Mouse (Mus musculus) hindbrain, embryonic 16.5 days (tissue): ENCODE measurements around the gene Scai. TPM values are rescaled to one million over a fixed set of nuclear protein-coding genes. Genes with fewer than 3 reads are reported as not detected.

ENCODE experiments used
- ATAC-seq: fragments of 200-750 bp; cut with Nextera tagmentation; 2 replicates; pipeline ENCODE4 v1.8.0; 2017; ENCODE audit warnings: moderate TSS enrichment, moderate library complexity
- H3K27ac ChIP-seq: fragments of 300-500 bp; sonication (generic); 2 replicates; pipeline ENCODE4 v1.5.1; 2014; ENCODE audit warnings: low read depth, mild to moderate bottlenecking, control low read depth, low read length, moderate library complexity
- H3K27me3 ChIP-seq: fragments of 300-500 bp; sonication (generic); replicated peaks from 2 replicates; pipeline ENCODE4 v1.6.1; 2014; ENCODE audit warnings: low read length; ENCODE audit not compliant: control insufficient read depth, insufficient read depth
- H3K36me3 ChIP-seq: fragments of 300-500 bp; sonication (generic); 2 replicates; pipeline ENCODE4 v1.6.1; 2014; ENCODE audit warnings: mild to moderate bottlenecking, low read length, moderate library complexity, mixed read lengths; ENCODE audit not compliant: control insufficient read depth, insufficient read depth
- H3K4me1 ChIP-seq: fragments of 300-500 bp; sonication (generic); 2 replicates; pipeline ENCODE4 v1.6.1; 2014; ENCODE audit warnings: low read depth, low read length; ENCODE audit not compliant: control insufficient read depth, insufficient read depth
- H3K4me2 ChIP-seq: fragments of 300-500 bp; sonication (generic); 2 replicates; pipeline ENCODE4 v1.6.1; 2014; ENCODE audit warnings: mild to moderate bottlenecking, low read length, control low read depth, moderate library complexity
- H3K4me3 ChIP-seq: fragments of 300-500 bp; sonication (generic); 2 replicates; pipeline ENCODE4 v1.5.1; 2014; ENCODE audit warnings: mild to moderate bottlenecking, low read length, control low read depth, moderate library complexity
- H3K9ac ChIP-seq: fragments of 300-500 bp; sonication (generic); 2 replicates; pipeline ENCODE4 v1.6.1; 2014; ENCODE audit warnings: low read depth, mild to moderate bottlenecking, control low read depth, low read length, moderate library complexity
- H3K9me3 ChIP-seq: fragments of 300-500 bp; sonication (generic); 2 replicates; pipeline ENCODE4 v1.6.1; 2014; ENCODE audit warnings: mild to moderate bottlenecking, low read length, moderate library complexity; ENCODE audit not compliant: control insufficient read depth
- WGBS: fragments of 180-500 bp; shearing (Covaris S2); extraction: QIAGEN DNeasy Blood & Tissue Kit; methylation state at CpG from one replicate; pipeline ENCODE4 v1.1.7; 2014; 5-methylcytosine and 5-hydroxymethylcytosine counted together
- polyA plus RNA-seq: library from polyadenylated mRNA; unstranded; fragments of >200 nt; fragmentation: Nextera tagmentation; extraction: Ambion mirVana; gene quantifications from 2 replicates; pipeline ENCODE4 v1.2.1, GENCODE M21; 2015

The Scai gene
- polyA plus RNA-seq, 1 experiment from 2014 or later = 15.2 TPM

DNA sequence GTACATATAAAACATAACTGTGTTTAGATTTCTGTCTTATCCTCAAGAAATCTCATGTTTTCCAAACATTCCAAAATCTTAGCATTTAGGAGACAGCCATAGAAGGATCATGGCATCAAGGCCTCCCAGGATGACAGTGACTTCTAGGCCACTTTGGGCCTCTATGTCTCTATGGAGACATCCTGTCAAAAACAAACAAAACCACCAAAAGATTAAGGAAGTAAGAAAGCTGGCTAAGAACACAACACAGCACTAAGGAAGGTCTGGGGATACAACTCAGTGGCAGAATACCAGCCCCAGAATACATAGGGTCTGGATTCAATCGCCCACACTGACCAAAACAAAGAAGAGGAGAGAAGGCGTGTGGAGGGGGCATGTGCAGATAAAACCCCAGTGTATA lies 12.8 kb upstream of the Scai start:
- no peak for ATAC-seq
- Histone ChIP-seq H3K9ac (no peak overlapping the region), H3K27ac (no peak overlapping the region)

GRCm38 (mm10) chr2:39194809-39195208 lies 4.3 kb upstream of the Scai start:
- peaks cover 5% of the 10 kb centered on the region; the same call in 1 of the 2 replicates for H3K36me3 ChIP-seq
- no peak overlapping the region for H3K27ac ChIP-seq
- no peak for ATAC-seq
- H3K4me1 ChIP-seq = peaks cover 3% of the 10 kb centered on the region
- no peak overlapping the region for H3K4me3 ChIP-seq
- no peak overlapping the region for H3K4me2 ChIP-seq
- H3K9me3 ChIP-seq = no peaks in the 10 kb centered on the region
- WGBS = 92% methylated on average over 2 of the region's 2 CpGs
- no peaks in the 10 kb centered on the region for H3K27me3 ChIP-seq
- H3K9ac ChIP-seq = no peak overlapping the region

More for the DNA sequence above, 12.8 kb upstream of the Scai start:
- H3K27me3 ChIP-seq = no peaks in the 10 kb centered on the region
- no peak overlapping the region for H3K4me3 ChIP-seq
- H3K4me2 ChIP-seq = no peak overlapping the region
- no peaks in the 10 kb centered on the region for H3K9me3 ChIP-seq
- no peaks in the 10 kb centered on the region for H3K4me1 ChIP-seq
- WGBS = 93% methylated on average over 2 of the region's 2 CpGs
- no peaks in the 10 kb centered on the region for H3K36me3 ChIP-seq

- peak overlapping the region; percentile 100 for H3K4me3 ChIP-seq
- ATAC-seq = peak; percentile 86
- H3K4me1 ChIP-seq = peaks cover 15% of the 10 kb centered on the region
- no peaks in the 10 kb centered on the region for H3K9me3 ChIP-seq
- 0 out of 2 replicates have a peak, but pooled peaks cover 3% of the 10 kb centered on the region for H3K36me3 ChIP-seq
- peak overlapping the region; percentile 99 for H3K27ac ChIP-seq
- H3K9ac ChIP-seq = peak overlapping the region; percentile 99
- no peaks in the 10 kb centered on the region for H3K27me3 ChIP-seq
- peak overlapping the region; percentile 60 for H3K4me2 ChIP-seq
- under 1% methylated on average over 38 of the region's 39 CpGs for WGBS
Measured at GRCm38 (mm10) chr2:39189961-39190560, 473 bp downstream of the Scai start.

- Histone ChIP-seq H3K4me3 (no peak overlapping the region), H3K36me3 (0 out of 2 replicates have a peak, but pooled peaks cover 5% of the 10 kb centered on the region), H3K9me3 (no peaks in the 10 kb centered on the region), H3K9ac (no peak overlapping the region), H3K4me2 (no peak overlapping the region), H3K27me3 (no peaks in the 10 kb centered on the region), H3K4me1 (peaks cover 13% of the 10 kb centered on the region), H3K27ac (no peak overlapping the region)
- ATAC-seq = no peak
- 82% methylated on average over 3 of the region's 3 CpGs for WGBS
Measured at GRCm38 (mm10) chr2:39185942-39186341, 4.6 kb downstream of the Scai start.

- ATAC-seq = no peak
Measured at GRCm38 (mm10) chr2:39183587-39183986, 6.9 kb downstream of the Scai start.

GRCm38 (mm10) chr2:39160996-39161395 lies 29.5 kb downstream of the Scai start:
- 100% methylated on average over 1 of the region's 1 CpGs for WGBS
- ATAC-seq = no peak
- Histone ChIP-seq H3K4me2 (no peak overlapping the region), H3K9me3 (no peaks in the 10 kb centered on the region), H3K27ac (no peak overlapping the region), H3K9ac (no peak overlapping the region), H3K36me3 (no peaks in the 10 kb centered on the region), H3K4me3 (no peak overlapping the region), H3K27me3 (no peaks in the 10 kb centered on the region), H3K4me1 (no peaks in the 10 kb centered on the region)

More at GRCm38 (mm10) chr2:39183587-39183986, 6.9 kb downstream of the Scai start:
- H3K27me3 ChIP-seq = no peaks in the 10 kb centered on the region
- H3K27ac ChIP-seq = no peak overlapping the region
- peaks cover 10% of the 10 kb centered on the region; the same call in 1 of the 2 replicates for H3K36me3 ChIP-seq
- 78% methylated on average over 2 of the region's 2 CpGs for WGBS
- H3K9ac ChIP-seq = no peak overlapping the region
- H3K4me1 ChIP-seq = peaks cover 5% of the 10 kb centered on the region
- H3K9me3 ChIP-seq = no peaks in the 10 kb centered on the region
- H3K4me2 ChIP-seq = no peak overlapping the region
- no peak overlapping the region for H3K4me3 ChIP-seq

- 71% methylated on average over 1 of the region's 1 CpGs for WGBS
- H3K27me3 ChIP-seq = no peaks in the 10 kb centered on the region
- no peaks in the 10 kb centered on the region for H3K4me1 ChIP-seq
- H3K36me3 ChIP-seq = no peaks in the 10 kb centered on the region
- no peak overlapping the region for H3K9ac ChIP-seq
- no peak overlapping the region for H3K4me3 ChIP-seq
- no peak overlapping the region for H3K27ac ChIP-seq
- H3K9me3 ChIP-seq = no peaks in the 10 kb centered on the region
- no peak for ATAC-seq
- H3K4me2 ChIP-seq = no peak overlapping the region
Measured at GRCm38 (mm10) chr2:39157916-39158315, 32.6 kb downstream of the Scai start.

DNA sequence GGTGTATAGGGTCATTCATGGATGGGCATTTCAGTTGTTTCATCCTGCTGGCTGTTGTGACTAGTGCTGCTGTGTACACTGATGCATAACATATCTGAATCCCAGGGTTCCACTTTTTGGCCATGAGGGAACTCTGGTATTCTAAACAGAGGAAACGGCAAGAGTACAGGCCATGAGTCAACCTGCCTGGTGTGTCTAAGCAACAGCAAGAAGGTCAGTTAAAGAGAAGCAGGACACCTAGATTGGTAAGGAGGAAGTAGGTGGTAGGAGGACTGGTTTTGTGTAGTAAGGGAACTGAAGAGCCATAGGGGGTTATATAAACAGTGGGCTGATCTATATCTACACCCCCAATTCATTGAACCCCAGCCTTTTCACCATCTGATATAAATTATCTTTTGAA lies 33.7 kb downstream of the Scai start:
- H3K27me3 ChIP-seq = no peaks in the 10 kb centered on the region
- no peak for ATAC-seq
- H3K27ac ChIP-seq = no peak overlapping the region
- H3K4me2 ChIP-seq = no peak overlapping the region
- H3K4me3 ChIP-seq = no peak overlapping the region
- no peaks in the 10 kb centered on the region for H3K9me3 ChIP-seq
- no peaks in the 10 kb centered on the region for H3K36me3 ChIP-seq
- WGBS = 61% methylated on average over 1 of the region's 1 CpGs
- H3K9ac ChIP-seq = no peak overlapping the region
- H3K4me1 ChIP-seq = no peaks in the 10 kb centered on the region

GRCm38 (mm10) chr2:39150943-39151342 lies 39.6 kb downstream of the Scai start:
- Histone ChIP-seq H3K4me2 (no peak overlapping the region), H3K27ac (no peak overlapping the region), H3K4me3 (no peak overlapping the region), H3K4me1 (no peaks in the 10 kb centered on the region), H3K27me3 (no peaks in the 10 kb centered on the region), H3K9me3 (no peaks in the 10 kb centered on the region), H3K9ac (no peak overlapping the region), H3K36me3 (no peaks in the 10 kb centered on the region)
- 78% methylated on average over 2 of the region's 2 CpGs for WGBS
- ATAC-seq = no peak
